Mouse (Mus musculus) cerebellum, adult 2 months (tissue): ENCODE measurements around the gene Pitx2.

Experiments used
- CTCF ChIP-seq: fragments of 200-500 bp; IDR thresholded peaks from 2 replicates; pipeline ENCODE4 v1.5.1; 2011; ENCODE audit warnings: low read depth, mild to moderate bottlenecking, control low read depth, low read length, moderate library complexity, borderline replicate concordance; ENCODE audit not compliant: insufficient read depth
- POLR2A ChIP-seq: fragments of 200-500 bp; IDR thresholded peaks from 2 replicates; pipeline ENCODE4 v1.6.1; 2011; ENCODE audit warnings: low read length, control low read depth, borderline replicate concordance; ENCODE audit not compliant: insufficient read depth

GRCm38 (mm10) chr3:129170416-129170815 lies 29.3 kb upstream of the Pitx2 start:
- TF ChIP-seq POLR2A (no peak), CTCF (no peak)
